ENCODE assay signal across 23 mouse cellular contexts in the genomic region with DNA sequence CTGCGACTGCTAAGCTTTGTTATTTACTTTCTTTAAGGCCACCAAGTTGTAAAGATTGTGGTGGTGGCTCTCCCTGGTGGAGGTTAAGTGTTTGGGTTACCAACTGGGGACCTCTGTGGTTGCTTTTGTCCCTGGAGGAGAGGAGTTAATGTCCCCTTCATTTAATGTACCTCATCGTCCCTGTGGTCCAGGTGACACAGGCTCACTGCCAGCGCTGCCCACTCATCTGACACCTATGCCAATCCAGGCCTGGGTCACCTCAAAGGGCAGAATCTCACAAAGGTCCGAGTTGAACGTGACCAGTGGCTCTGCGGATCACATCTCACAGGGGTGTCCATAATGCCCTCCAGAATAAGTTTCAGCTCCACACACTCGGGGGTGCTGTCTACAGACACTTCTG.
DNase-seq lines count a peak whose midpoint lies in the region; ATAC-seq and TF ChIP-seq lines count a peak whose summit lies in the region.
"Had no signal": no experiment of that assay in that cellular context is flagged by ENCODE, and none has a peak within 500 bp of the region (broad histone marks: within the 10 kb centered on the region; RNA-seq: fewer than 3 reads in every experiment).

No protein-coding gene starts in this region.

- TF ChIP-seq EP300 in heart, postnatal 0 days (IDR thresholded peaks at IDR 0.05; ENCODE audit: low read depth) = no peak
- TF ChIP-seq EP300 in stomach, postnatal 0 days (optimal IDR thresholded peaks at IDR 0.05) = no peak

- ATAC-seq in heart, postnatal 0 days (ENCODE audit: insufficient read depth, low read depth) = no peak
- ATAC-seq in midbrain, embryonic 12.5 days (ENCODE audit: low FRiP score, low read depth) = no peak
- ATAC-seq in stomach, postnatal 0 days (ENCODE audit: low FRiP score, low TSS enrichment) = no peak
- ATAC-seq in intestine, embryonic 15.5 days = no peak
- ATAC-seq: activated CD4-positive, CD25-positive, alpha-beta regulatory T cell, adult 4 months; forebrain, embryonic 13.5 days had no signal

- H3K4me2 ChIP-seq in heart, postnatal 0 days (ENCODE audit: low read depth, low read length) = no peak overlapping the region
- H3K4me2 ChIP-seq in midbrain, embryonic 12.5 days (replicated peaks) = no peak overlapping the region
- no peak overlapping the region for H3K4me2 ChIP-seq in stomach, postnatal 0 days (replicated peaks; ENCODE audit: low read depth)
- no peak overlapping the region for H3K4me2 ChIP-seq in intestine, embryonic 15.5 days (replicated peaks)
- H3K4me2 ChIP-seq: embryonic facial prominence, embryonic 13.5 days; forebrain, embryonic 13.5 days had no signal

- TF ChIP-seq CTCF in heart, postnatal 0 days (IDR thresholded peaks at IDR 0.05; ENCODE audit: low read depth) = peak; percentile 31; the same call in 1 of the 2 replicates
- TF ChIP-seq CTCF in stomach, postnatal 0 days (IDR thresholded peaks at IDR 0.05; ENCODE audit: low read depth) = peak; percentile 14; the same call in 1 of the 2 replicates

- no peaks in the 10 kb centered on the region for H3K27me3 ChIP-seq in heart, postnatal 0 days (ENCODE audit: control insufficient read depth, insufficient read depth, low read length)
- no peaks in the 10 kb centered on the region for H3K27me3 ChIP-seq in midbrain, embryonic 12.5 days
- no peaks in the 10 kb centered on the region for H3K27me3 ChIP-seq in stomach, postnatal 0 days (ENCODE audit: control insufficient read depth, insufficient read depth, low read length)
- H3K27me3 ChIP-seq in intestine, embryonic 15.5 days (replicated peaks) = no peaks in the 10 kb centered on the region
- H3K27me3 ChIP-seq: embryonic facial prominence, embryonic 13.5 days; forebrain, embryonic 13.5 days had no signal

- H3K4me3 ChIP-seq in heart, postnatal 0 days (ENCODE audit: low read depth, low read length) = no peak overlapping the region
- no peak overlapping the region for H3K4me3 ChIP-seq in midbrain, embryonic 12.5 days
- H3K4me3 ChIP-seq in stomach, postnatal 0 days (ENCODE audit: low read depth, low read length) = no peak overlapping the region
- no peak overlapping the region for H3K4me3 ChIP-seq in intestine, embryonic 15.5 days (replicated peaks)
- H3K4me3 ChIP-seq: embryonic facial prominence, embryonic 13.5 days; erythroblast, embryonic 14.5 days; forebrain, embryonic 13.5 days; limb, embryonic 10.5 days; myocyte had no signal

- WGBS in heart, postnatal 0 days = 69% methylated on average over 7 of the region's 7 CpGs
- WGBS in midbrain, embryonic 12.5 days = 74% methylated on average over 7 of the region's 7 CpGs
- 79% methylated on average over 7 of the region's 7 CpGs for WGBS in stomach, postnatal 0 days
- WGBS in intestine, embryonic 15.5 days = 79% methylated on average over 7 of the region's 7 CpGs

- intact Hi-C loops in heart, postnatal 10 days (cut with DNase I) = loop anchor here (1.0 kb wide), 1 partner anchor 168 kb away; no protein-coding TSS in a partner anchor
- intact Hi-C loops in gastrocnemius, postnatal 14 days (cut with DNase I; ENCODE audit: low total_unique reads) = no loop called here

- no peak overlapping the region for H3K27ac ChIP-seq in heart, postnatal 0 days (ENCODE audit: low read depth)
- H3K27ac ChIP-seq in midbrain, embryonic 12.5 days (replicated peaks) = peak overlapping the region; percentile 49
- H3K27ac ChIP-seq in stomach, postnatal 0 days (replicated peaks) = no peak overlapping the region
- no peak overlapping the region for H3K27ac ChIP-seq in intestine, embryonic 15.5 days
- H3K27ac ChIP-seq: embryonic facial prominence, embryonic 13.5 days; forebrain, embryonic 13.5 days; limb, embryonic 10.5 days had no signal

- no peaks in the 10 kb centered on the region for H3K9me3 ChIP-seq in heart, postnatal 0 days (replicated peaks; ENCODE audit: control insufficient read depth, low read length)
- no peaks in the 10 kb centered on the region for H3K9me3 ChIP-seq in midbrain, embryonic 12.5 days
- no peaks in the 10 kb centered on the region for H3K9me3 ChIP-seq in stomach, postnatal 0 days (ENCODE audit: control insufficient read depth, low read length)
- no peaks in the 10 kb centered on the region for H3K9me3 ChIP-seq in intestine, embryonic 15.5 days
- H3K9me3 ChIP-seq: embryonic facial prominence, embryonic 13.5 days; forebrain, embryonic 13.5 days; limb, embryonic 10.5 days had no signal

- no peak overlapping the region for H3K9ac ChIP-seq in heart, postnatal 0 days (replicated peaks; ENCODE audit: low read depth, low read length)
- no peak overlapping the region for H3K9ac ChIP-seq in midbrain, embryonic 12.5 days (replicated peaks)
- H3K9ac ChIP-seq in stomach, postnatal 0 days (ENCODE audit: low read length) = no peak overlapping the region
- H3K9ac ChIP-seq in intestine, embryonic 15.5 days = no peak overlapping the region
- H3K9ac ChIP-seq: embryonic facial prominence, embryonic 13.5 days; forebrain, embryonic 13.5 days had no signal

- H3K4me1 ChIP-seq in heart, postnatal 0 days (ENCODE audit: control insufficient read depth, insufficient read depth) = no peaks in the 10 kb centered on the region
- peaks cover 49% of the 10 kb centered on the region for H3K4me1 ChIP-seq in midbrain, embryonic 12.5 days
- H3K4me1 ChIP-seq in stomach, postnatal 0 days (replicated peaks; ENCODE audit: control insufficient read depth, insufficient read depth) = no peaks in the 10 kb centered on the region
- peaks cover 6% of the 10 kb centered on the region; the same call in 1 of the 2 replicates for H3K4me1 ChIP-seq in intestine, embryonic 15.5 days (replicated peaks)

- H3K36me3 ChIP-seq in heart, postnatal 0 days (replicated peaks; ENCODE audit: control insufficient read depth, insufficient read depth, low read length) = no peaks in the 10 kb centered on the region
- no peaks in the 10 kb centered on the region for H3K36me3 ChIP-seq in midbrain, embryonic 12.5 days
- no peaks in the 10 kb centered on the region for H3K36me3 ChIP-seq in stomach, postnatal 0 days (ENCODE audit: control insufficient read depth, insufficient read depth, low read length)
- H3K36me3 ChIP-seq in intestine, embryonic 15.5 days = no peaks in the 10 kb centered on the region
- H3K36me3 ChIP-seq: embryonic facial prominence, embryonic 13.5 days had no signal

- DNase-seq in heart, postnatal 0 days (ENCODE audit: low spot score) = no peak
- DNase-seq in heart, postnatal 10 days = no peak
- peak; percentile 36 for DNase-seq in testis, postnatal 10 days (ENCODE audit: low spot score)
- DNase-seq in testis, postnatal 14 days (ENCODE audit: low spot score) = no peak
- no peak for DNase-seq in stomach, postnatal 0 days (ENCODE audit: low spot score)
- no peak for DNase-seq in gastrocnemius, postnatal 14 days
- DNase-seq: adrenal gland, adult 8-10 months; cerebellum, adult 18-20 months; cerebellum, postnatal 25 days; embryo, embryonic 11 days; gastrocnemius, postnatal 10 days; heart, adult 18-20 months; kidney, adult 18-20 months; lung, postnatal 4 days; thymus, postnatal 25 days had no signal
